Mouse (Mus musculus) stomach, postnatal 0 days (tissue): ENCODE results near the gene Atp6v1e1. TPM values are rescaled to one million over a fixed set of nuclear protein-coding genes. Genes with fewer than 3 reads are reported as not detected.
A peak's percentile ranks its signal among the peaks of the same experiment; 100 is the strongest.

Source experiments
- ATAC-seq: fragments of 200-750 bp; cut with Nextera tagmentation; 2 replicates; pipeline ENCODE4 v1.8.0; 2017; ENCODE audit not compliant: low FRiP score, low TSS enrichment
- DNase-seq: peaks from one replicate; pipeline ENCODE4 v3.0.0-alpha.2; 2016; ENCODE audit warnings: low spot score
- H3K27ac ChIP-seq: fragments of 300-500 bp; sonication (generic); replicated peaks from 2 replicates; pipeline ENCODE4 v1.5.1; 2014; ENCODE audit warnings: mild to moderate bottlenecking, control low read depth
- H3K27me3 ChIP-seq: fragments of 300-500 bp; sonication (generic); 2 replicates; pipeline ENCODE4 v1.6.1; 2014; ENCODE audit warnings: low read length; ENCODE audit not compliant: control insufficient read depth, insufficient read depth
- H3K36me3 ChIP-seq: fragments of 300-500 bp; sonication (generic); 2 replicates; pipeline ENCODE4 v1.6.1; 2014; ENCODE audit warnings: low read length, mixed read lengths; ENCODE audit not compliant: control insufficient read depth, insufficient read depth
- H3K4me1 ChIP-seq: fragments of 300-500 bp; sonication (generic); replicated peaks from 2 replicates; pipeline ENCODE4 v1.6.1; 2014; ENCODE audit warnings: antibody characterized with exemption; ENCODE audit not compliant: control insufficient read depth, insufficient read depth
- H3K4me2 ChIP-seq: fragments of 300-500 bp; sonication (generic); replicated peaks from 2 replicates; pipeline ENCODE4 v1.6.1; 2014; ENCODE audit warnings: low read depth, mild to moderate bottlenecking, control low read depth, moderate library complexity
- H3K4me3 ChIP-seq: fragments of 300-500 bp; sonication (generic); 2 replicates; pipeline ENCODE4 v1.5.1; 2014; ENCODE audit warnings: low read depth, low read length, control low read depth
- H3K9ac ChIP-seq: fragments of 300-500 bp; sonication (generic); 2 replicates; pipeline ENCODE4 v1.6.1; 2014; ENCODE audit warnings: mild to moderate bottlenecking, low read length, control low read depth, mixed read lengths
- H3K9me3 ChIP-seq: fragments of 300-500 bp; sonication (generic); 2 replicates; pipeline ENCODE4 v1.6.1; 2016; ENCODE audit warnings: low read length; ENCODE audit not compliant: control insufficient read depth
- CTCF ChIP-seq: IDR thresholded peaks from 2 replicates; pipeline ENCODE4 v1.5.1; 2016; ENCODE audit warnings: antibody characterized with exemption, low read depth, mild to moderate bottlenecking, moderate library complexity
- EP300 ChIP-seq: optimal IDR thresholded peaks from 2 replicates; pipeline ENCODE3; 2016; ENCODE audit warnings: antibody characterized with exemption
- WGBS: fragments of 180-500 bp; shearing (Covaris S2); extraction: QIAGEN DNeasy Blood & Tissue Kit; methylation state at CpG from one replicate; pipeline ENCODE4 v1.1.7; 2014; 5-methylcytosine and 5-hydroxymethylcytosine counted together
- polyA plus RNA-seq: library from polyadenylated mRNA; unstranded; fragments of >200 nt; fragmentation: Nextera tagmentation; extraction: Ambion mirVana; gene quantifications from 2 replicates; pipeline ENCODE4 v1.2.1, GENCODE M21; 2015

Gene Atp6v1e1
- polyA plus RNA-seq, 1 experiment from 2014 or later: 251 TPM

- no peaks in the 10 kb centered on the region for H3K4me1 ChIP-seq
- H3K27me3 ChIP-seq: no peaks in the 10 kb centered on the region
- 3% methylated on average over 40 of the region's 40 CpGs for WGBS
- TF ChIP-seq EP300: peak; percentile 35
- peak; percentile 67 for TF ChIP-seq CTCF
- H3K27ac ChIP-seq: peak within 1 kb of the TSS; percentile 97
- DNase-seq: peak; percentile 96
- peak within 1 kb of the TSS; percentile 92 for H3K4me3 ChIP-seq
- peak within 1 kb of the TSS; percentile 99 for H3K9ac ChIP-seq
- H3K9me3 ChIP-seq: no peaks in the 10 kb centered on the region
- no peaks in the 10 kb centered on the region for H3K36me3 ChIP-seq
- H3K4me2 ChIP-seq: peak within 1 kb of the TSS; percentile 69
- ATAC-seq: peak; percentile 90
Measured at GRCm38 (mm10) chr6:120835474-120836374, 13.1 kb upstream of the Atp6v1e1 start, which contains the start of gene Bcl2l13. Bcl2l13 (plus strand) TSS chr6:120836212.

GRCm38 (mm10) chr6:120834766-120835321 lies 12.3 kb upstream of the Atp6v1e1 start:
- Histone ChIP-seq H3K4me1 (no peaks in the 10 kb centered on the region), H3K36me3 (no peaks in the 10 kb centered on the region), H3K27ac (no peak overlapping the region), H3K27me3 (no peaks in the 10 kb centered on the region), H3K4me2 (no peak overlapping the region), H3K9ac (no peak overlapping the region), H3K9me3 (no peaks in the 10 kb centered on the region), H3K4me3 (no peak overlapping the region)
- DNase-seq (no peak), ATAC-seq (no peak)
- TF ChIP-seq EP300: no peak
- TF ChIP-seq CTCF: no peak
- WGBS: 45% methylated on average over 4 of the region's 4 CpGs

GRCm38 (mm10) chr6:120832097-120832496 lies 9.5 kb upstream of the Atp6v1e1 start:
- no peaks in the 10 kb centered on the region for H3K27me3 ChIP-seq
- TF ChIP-seq CTCF (0 out of 2 replicates have a peak, but pooled peaks have one; percentile 9), EP300 (peak; percentile 34)
- peak overlapping the region; percentile 76 for H3K27ac ChIP-seq
- WGBS: 51% methylated on average over 4 of the region's 4 CpGs
- H3K4me2 ChIP-seq: no peak overlapping the region
- H3K4me1 ChIP-seq: no peaks in the 10 kb centered on the region
- no peaks in the 10 kb centered on the region for H3K36me3 ChIP-seq
- no peak for DNase-seq
- no peak for ATAC-seq
- no peaks in the 10 kb centered on the region for H3K9me3 ChIP-seq
- no peak overlapping the region for H3K4me3 ChIP-seq
- H3K9ac ChIP-seq: no peak overlapping the region

GRCm38 (mm10) chr6:120830866-120831608 lies 8.4 kb upstream of the Atp6v1e1 start:
- Histone ChIP-seq H3K27ac (peak overlapping the region; percentile 50), H3K4me1 (no peaks in the 10 kb centered on the region), H3K9ac (no peak overlapping the region), H3K27me3 (no peaks in the 10 kb centered on the region), H3K9me3 (no peaks in the 10 kb centered on the region), H3K4me2 (no peak overlapping the region), H3K4me3 (no peak overlapping the region), H3K36me3 (no peaks in the 10 kb centered on the region)
- no peak for TF ChIP-seq CTCF
- TF ChIP-seq EP300: no peak
- DNase-seq (no peak), ATAC-seq (peak; percentile 33; the same call in 1 of the 2 replicates)
- WGBS: 50% methylated on average over 4 of the region's 4 CpGs

GRCm38 (mm10) chr6:120830056-120830455 lies 7.5 kb upstream of the Atp6v1e1 start:
- ATAC-seq (no peak), DNase-seq (no peak)
- Histone ChIP-seq H3K9me3 (no peaks in the 10 kb centered on the region), H3K27me3 (no peaks in the 10 kb centered on the region), H3K9ac (no peak overlapping the region), H3K36me3 (no peaks in the 10 kb centered on the region), H3K4me3 (no peak overlapping the region), H3K27ac (no peak overlapping the region), H3K4me1 (no peaks in the 10 kb centered on the region), H3K4me2 (no peak overlapping the region)
- TF ChIP-seq CTCF: no peak
- no peak for TF ChIP-seq EP300
- 54% methylated on average over 1 of the region's 1 CpGs for WGBS
